Mouse (Mus musculus) forebrain, embryonic 12.5 days (tissue): ENCODE results near the gene Gpr135. TPM values are rescaled to one million over a fixed set of nuclear protein-coding genes. Genes with fewer than 3 reads are reported as not detected.

Source experiments
- polyA plus RNA-seq: library from polyadenylated mRNA; unstranded; fragments of >200 nt; fragmentation: Nextera tagmentation; extraction: Ambion mirVana; gene quantifications from 2 replicates; pipeline ENCODE4 v1.2.1, GENCODE M21; 2016

The Gpr135 gene
- polyA plus RNA-seq, 1 experiment from 2014 or later: 1.4 TPM

Other genes with a start within 250 kb of the Gpr135 start
- 17.0 and 18.2 TPM in 2 replicates for gene Daam1, start 240.0 kb downstream of the Gpr135 start, polyA plus RNA-seq
- 7.0 and 8.5 TPM in 2 replicates for gene L3hypdh, start 14.3 kb upstream of the Gpr135 start, polyA plus RNA-seq
- 81.0 and 81.7 TPM in 2 replicates for gene Jkamp, start 14.5 kb upstream of the Gpr135 start, polyA plus RNA-seq
- gene Ccdc175, start 113.9 kb upstream of the Gpr135 start, polyA plus RNA-seq: 0.09 TPM in 1 of 2 replicates, not detected in the other